Mouse (Mus musculus) intestine, postnatal 0 days (tissue): Measurements from ENCODE around the gene A4gnt. TPM values are rescaled to one million over a fixed set of nuclear protein-coding genes. Genes with fewer than 3 reads are reported as not detected.
"Not testable (repeated sequence)": the region's sequence is repeated elsewhere in the genome, so short reads cannot be mapped to it uniquely, and the experiment has no call there.

ENCODE experiments used
- ATAC-seq: fragments of 200-750 bp; cut with Nextera tagmentation; 2 replicates; pipeline ENCODE4 v1.8.0; 2017; ENCODE audit warnings: mild to moderate bottlenecking, moderate TSS enrichment, moderate library complexity
- H3K27ac ChIP-seq: fragments of 300-500 bp; sonication (generic); 2 replicates; pipeline ENCODE4 v1.5.1; 2014; ENCODE audit warnings: mild to moderate bottlenecking, low read depth, low read length, moderate library complexity
- H3K27me3 ChIP-seq: fragments of 300-500 bp; sonication (generic); replicated peaks from 2 replicates; pipeline ENCODE4 v1.6.1; 2014; ENCODE audit warnings: low read length, mixed read lengths; ENCODE audit not compliant: control insufficient read depth, insufficient read depth
- H3K36me3 ChIP-seq: fragments of 300-500 bp; sonication (generic); 2 replicates; pipeline ENCODE4 v1.6.1; 2014; ENCODE audit warnings: mild to moderate bottlenecking, moderate library complexity; ENCODE audit not compliant: control insufficient read depth, insufficient read depth
- H3K4me1 ChIP-seq: fragments of 300-500 bp; sonication (generic); replicated peaks from 2 replicates; pipeline ENCODE4 v1.6.1; 2014; ENCODE audit warnings: antibody characterized with exemption, low read length, mixed read lengths; ENCODE audit not compliant: control insufficient read depth, insufficient read depth
- H3K4me2 ChIP-seq: fragments of 300-500 bp; sonication (generic); replicated peaks from 2 replicates; pipeline ENCODE4 v1.6.1; 2014; ENCODE audit warnings: low read depth, mild to moderate bottlenecking, moderate library complexity
- H3K4me3 ChIP-seq: fragments of 300-500 bp; sonication (generic); 2 replicates; pipeline ENCODE4 v1.5.1; 2014; ENCODE audit warnings: low read depth, low read length
- H3K9ac ChIP-seq: fragments of 300-500 bp; sonication (generic); 2 replicates; pipeline ENCODE4 v1.6.1; 2014; ENCODE audit warnings: mild to moderate bottlenecking, low read depth, low read length
- H3K9me3 ChIP-seq: fragments of 300-500 bp; sonication (generic); 2 replicates; pipeline ENCODE4 v1.6.1; 2016; ENCODE audit warnings: mixed run types; ENCODE audit not compliant: control insufficient read depth
- CTCF ChIP-seq: sonication (generic); IDR thresholded peaks from 2 replicates; pipeline ENCODE4 v1.5.1; 2016; ENCODE audit warnings: low read depth, mild to moderate bottlenecking, control low read depth, antibody characterized with exemption, moderate library complexity
- WGBS: fragments of 180-500 bp; shearing (Covaris S2); extraction: QIAGEN DNeasy Blood & Tissue Kit; methylation state at CpG from one replicate; pipeline ENCODE4 v1.1.7; 2014; 5-methylcytosine and 5-hydroxymethylcytosine counted together
- polyA plus RNA-seq: library from polyadenylated mRNA; unstranded; fragments of >200 nt; fragmentation: Nextera tagmentation; extraction: Ambion mirVana; gene quantifications from 2 replicates; pipeline ENCODE4 v1.2.1, GENCODE M21; 2015

A4gnt gene
- polyA plus RNA-seq, 1 experiment from 2014 or later = 0.81 TPM

DNA sequence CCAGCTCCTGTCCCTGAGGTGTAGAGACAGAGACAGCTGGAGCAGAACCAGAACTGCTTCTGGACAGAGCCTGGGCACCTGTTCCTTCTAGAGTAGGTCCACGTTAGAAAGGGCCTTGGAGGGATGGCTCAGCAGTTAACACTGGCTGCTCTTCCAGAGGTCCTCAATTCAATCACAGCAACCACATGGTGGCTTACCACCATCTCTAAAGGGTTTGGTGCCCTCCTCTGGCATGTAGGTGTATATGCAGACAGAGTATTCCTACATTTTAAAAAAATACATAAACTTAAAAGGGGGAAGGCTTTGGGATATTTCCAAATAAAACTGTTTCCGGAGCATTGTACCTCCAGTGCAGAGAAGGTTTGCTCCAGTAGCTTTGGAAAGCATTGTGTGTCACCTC lies 31.6 kb upstream of the A4gnt start:
- no peaks in the 10 kb centered on the region for H3K27me3 ChIP-seq

DNA sequence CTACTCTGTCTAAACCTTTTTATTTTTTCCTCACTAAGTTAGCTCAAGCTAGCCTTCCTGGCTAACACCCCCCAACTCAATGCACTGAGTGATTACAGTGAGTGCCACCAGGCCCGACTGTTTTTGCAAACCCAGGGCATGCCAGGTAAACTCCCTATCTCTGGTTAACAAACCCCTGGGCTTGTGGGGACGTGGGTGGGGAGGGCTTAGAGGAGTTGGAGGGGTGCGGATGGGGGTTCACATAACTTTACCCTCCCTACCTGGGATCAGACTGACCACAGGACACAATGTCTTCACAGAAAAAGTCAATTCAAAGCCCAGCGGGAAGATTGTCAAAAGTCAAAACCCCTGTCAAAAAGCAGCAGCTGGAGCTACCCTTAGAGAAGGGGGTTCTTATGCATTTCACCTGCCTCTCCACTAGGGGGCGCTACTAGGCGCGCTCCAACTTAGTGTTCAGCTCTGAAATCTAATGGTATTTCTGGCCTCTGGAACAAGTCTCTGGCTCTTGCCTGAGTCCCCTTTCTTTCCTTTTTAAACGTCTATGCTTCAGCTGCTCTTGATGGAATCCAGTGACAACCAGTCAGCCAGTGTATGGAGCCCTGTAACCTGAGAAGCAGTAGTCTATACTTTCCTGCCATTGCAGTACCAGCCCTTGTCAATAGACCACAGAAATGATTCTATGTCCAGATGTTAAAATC lies 24.6 kb upstream of the A4gnt start:
- H3K9me3 ChIP-seq = no peaks in the 10 kb centered on the region
- no peak overlapping the region for H3K4me3 ChIP-seq
- no peak overlapping the region for H3K27ac ChIP-seq
- no peak overlapping the region for H3K9ac ChIP-seq
- peaks cover 17% of the 10 kb centered on the region for H3K36me3 ChIP-seq
- H3K4me1 ChIP-seq = no peaks in the 10 kb centered on the region
- TF ChIP-seq CTCF = peak; percentile 92
- 27% methylated on average over 8 of the region's 8 CpGs for WGBS
- ATAC-seq = no peak
- no peaks in the 10 kb centered on the region for H3K27me3 ChIP-seq
- H3K4me2 ChIP-seq = no peak overlapping the region

More for the DNA sequence above, 31.6 kb upstream of the A4gnt start:
- Histone ChIP-seq H3K4me2 (no peak overlapping the region), H3K36me3 (peaks cover 33% of the 10 kb centered on the region), H3K4me1 (no peaks in the 10 kb centered on the region), H3K9me3 (no peaks in the 10 kb centered on the region), H3K9ac (no peak overlapping the region), H3K27ac (no peak overlapping the region), H3K4me3 (no peak overlapping the region)
- WGBS = 35% methylated on average over 2 of the region's 2 CpGs
- peak; percentile 87 for TF ChIP-seq CTCF
- no peak for ATAC-seq

DNA sequence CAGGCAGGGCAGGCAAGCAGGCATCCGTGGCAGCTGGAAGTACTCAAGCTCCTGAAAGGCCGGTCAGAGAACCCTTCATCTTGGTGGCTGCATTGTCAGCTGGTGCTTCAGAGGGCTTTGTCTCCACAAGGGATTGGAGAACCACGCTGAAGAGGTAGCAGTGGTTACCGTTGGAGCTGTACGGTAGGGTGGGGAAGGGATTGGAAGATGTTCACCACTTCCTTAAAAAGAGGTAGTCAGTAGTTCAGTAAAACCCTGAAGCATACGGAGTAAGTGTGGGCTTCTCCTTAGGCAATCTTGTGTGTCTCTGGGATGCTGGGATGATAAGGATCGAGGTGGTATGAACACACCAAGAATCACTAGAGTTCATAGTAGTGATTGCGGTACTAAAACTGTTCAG lies 21.2 kb upstream of the A4gnt start:
- H3K27ac ChIP-seq = no peak overlapping the region
- no peaks in the 10 kb centered on the region for H3K4me1 ChIP-seq
- no peak for TF ChIP-seq CTCF
- no peak overlapping the region for H3K4me2 ChIP-seq
- WGBS = 66% methylated on average over 8 of the region's 8 CpGs
- no peaks in the 10 kb centered on the region for H3K27me3 ChIP-seq
- H3K9ac ChIP-seq = no peak overlapping the region
- H3K4me3 ChIP-seq = no peak overlapping the region
- no peaks in the 10 kb centered on the region for H3K9me3 ChIP-seq
- no peak for ATAC-seq
- H3K36me3 ChIP-seq = no peaks in the 10 kb centered on the region

DNA sequence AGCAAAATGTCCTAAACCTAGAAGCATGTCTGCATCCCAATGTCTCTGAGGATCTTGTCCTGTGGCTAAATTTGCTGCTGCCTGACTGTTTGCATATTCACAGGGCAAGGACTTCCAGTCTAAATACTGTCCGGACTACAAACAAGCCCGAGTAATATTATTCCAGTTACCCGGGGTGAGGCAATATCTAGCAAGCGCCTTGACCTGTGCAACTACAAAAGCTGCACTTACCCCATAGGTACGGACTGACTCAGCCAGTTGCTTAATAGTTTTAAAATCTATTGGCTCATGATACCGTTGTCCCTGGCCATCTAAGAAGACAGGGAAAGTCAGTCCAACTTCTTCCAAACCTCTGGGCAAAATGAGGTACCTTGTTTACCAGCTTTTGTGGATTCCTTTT lies 13.2 kb upstream of the A4gnt start:
- H3K27me3 ChIP-seq, H3K36me3 ChIP-seq, H3K4me2 ChIP-seq, H3K4me3 ChIP-seq, H3K4me1 ChIP-seq, ATAC-seq, H3K27ac ChIP-seq, H3K9ac ChIP-seq, H3K9me3 ChIP-seq: not testable (repeated sequence)
- WGBS = 94% methylated on average over 6 of the region's 6 CpGs

DNA sequence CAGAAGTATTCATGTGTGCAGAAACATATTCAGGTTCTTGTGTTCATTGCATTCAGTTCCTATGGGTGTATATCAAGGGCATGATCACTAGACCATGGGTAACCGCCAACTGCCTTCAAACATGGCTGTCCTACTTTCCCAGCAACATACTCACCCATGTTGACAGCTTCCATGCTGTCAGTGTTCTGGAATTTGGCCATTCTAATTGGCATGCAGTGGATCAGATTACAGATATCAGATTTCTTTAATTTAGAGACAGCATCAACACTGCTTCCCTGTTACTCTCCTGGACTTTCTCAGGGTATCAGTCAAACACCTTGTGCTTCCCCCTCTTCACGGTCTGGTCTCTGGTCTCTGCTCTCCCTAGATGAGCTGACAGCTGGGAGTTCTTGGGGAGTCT lies 8.7 kb upstream of the A4gnt start:
- Histone ChIP-seq H3K4me2 (no peak overlapping the region), H3K4me1 (no peaks in the 10 kb centered on the region), H3K27me3 (no peaks in the 10 kb centered on the region), H3K27ac (no peak overlapping the region), H3K36me3 (no peaks in the 10 kb centered on the region), H3K9me3 (no peaks in the 10 kb centered on the region), H3K9ac (no peak overlapping the region), H3K4me3 (no peak overlapping the region)
- 69% methylated on average over 2 of the region's 2 CpGs for WGBS
- ATAC-seq = no peak
- TF ChIP-seq CTCF = no peak

GRCm38 (mm10) chr9:99619688-99620087 lies 7.4 kb downstream of the A4gnt start:
- H3K36me3 ChIP-seq = no peaks in the 10 kb centered on the region
- WGBS = 92% methylated on average over 8 of the region's 8 CpGs
- H3K27ac ChIP-seq = no peak overlapping the region
- no peaks in the 10 kb centered on the region for H3K9me3 ChIP-seq
- TF ChIP-seq CTCF = no peak
- no peak overlapping the region for H3K9ac ChIP-seq
- H3K4me1 ChIP-seq = no peaks in the 10 kb centered on the region
- ATAC-seq = no peak
- no peak overlapping the region for H3K4me3 ChIP-seq
- no peaks in the 10 kb centered on the region for H3K27me3 ChIP-seq
- no peak overlapping the region for H3K4me2 ChIP-seq

GRCm38 (mm10) chr9:99620196-99620595 lies 7.9 kb downstream of the A4gnt start:
- no peak for TF ChIP-seq CTCF
- no peaks in the 10 kb centered on the region for H3K36me3 ChIP-seq
- 88% methylated on average over 11 of the region's 11 CpGs for WGBS
- ATAC-seq = no peak
- H3K4me3 ChIP-seq = no peak overlapping the region
- H3K27me3 ChIP-seq = no peaks in the 10 kb centered on the region
- H3K9me3 ChIP-seq = no peaks in the 10 kb centered on the region
- H3K4me2 ChIP-seq = no peak overlapping the region
- no peak overlapping the region for H3K27ac ChIP-seq
- no peak overlapping the region for H3K9ac ChIP-seq
- H3K4me1 ChIP-seq = no peaks in the 10 kb centered on the region
